Mouse (Mus musculus) ovary, postnatal 14 days (tissue): ENCODE data around the gene Hs3st3a1.

Experiments used
- DNase-seq: peaks from one replicate; pipeline ENCODE4 v3.0.0; 2022; ENCODE audit warnings: low spot score

The Hs3st3a1 gene

DNA sequence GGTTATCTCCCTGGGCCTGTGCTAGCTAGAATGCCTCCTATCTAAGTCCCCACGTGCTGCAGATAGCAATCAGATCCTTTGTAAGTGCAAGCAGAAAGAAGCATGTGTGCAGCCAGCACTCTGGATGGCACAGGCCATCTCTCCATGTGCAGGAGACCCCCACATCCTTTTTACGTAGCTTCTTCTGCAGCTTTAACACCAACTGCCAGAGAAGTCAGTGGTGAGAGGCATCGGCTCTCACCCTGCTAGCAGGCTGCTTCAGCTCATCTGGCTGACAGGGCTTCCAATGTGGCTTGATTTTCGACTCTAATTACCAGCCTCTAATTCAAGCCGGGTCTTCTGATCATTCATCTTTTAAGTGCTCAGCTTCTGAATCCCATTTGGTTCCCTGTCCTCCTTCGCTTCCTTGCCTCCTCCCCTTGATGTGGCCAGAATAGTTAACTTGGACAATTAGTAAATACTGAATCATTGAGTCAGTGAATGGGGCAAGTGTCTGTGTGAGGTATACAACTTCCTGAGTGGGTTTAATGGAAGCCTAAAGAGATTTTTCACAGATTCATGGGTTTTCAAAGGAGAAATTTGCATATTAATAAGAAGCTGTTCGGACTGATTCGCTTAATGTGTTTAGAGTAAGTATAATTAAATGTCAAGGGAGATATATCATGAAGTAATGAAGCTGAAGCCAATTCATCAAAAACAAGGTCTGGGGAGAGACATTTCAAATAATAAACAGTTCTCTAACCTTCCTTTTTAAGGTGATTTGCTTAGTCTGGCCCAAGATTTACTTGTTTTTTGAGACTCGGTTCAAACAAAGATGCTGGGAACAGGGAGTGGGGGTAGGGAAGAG is 54.7 kb downstream of the Hs3st3a1 start:
- DNase-seq: no peak

DNA sequence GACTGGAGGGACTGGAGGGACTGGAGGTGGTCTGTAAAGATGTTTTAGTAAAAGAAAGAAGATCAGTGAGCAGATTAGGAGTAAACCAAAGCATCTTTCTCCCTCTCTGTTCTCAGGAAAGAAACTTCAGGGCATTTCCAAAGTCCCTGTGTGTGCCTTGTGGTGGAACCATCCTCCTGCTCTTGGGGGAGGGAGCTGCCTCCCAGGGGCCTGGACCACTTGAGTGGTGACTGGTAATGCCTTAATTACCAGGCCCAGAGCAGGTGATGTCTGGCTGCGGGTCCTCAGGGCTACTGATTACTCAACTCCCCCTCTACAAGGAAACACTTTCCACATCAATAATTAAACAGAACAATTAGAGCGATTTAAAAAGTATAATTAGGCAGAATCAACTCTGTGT is 59.3 kb downstream of the Hs3st3a1 start:
- DNase-seq: no peak

DNA sequence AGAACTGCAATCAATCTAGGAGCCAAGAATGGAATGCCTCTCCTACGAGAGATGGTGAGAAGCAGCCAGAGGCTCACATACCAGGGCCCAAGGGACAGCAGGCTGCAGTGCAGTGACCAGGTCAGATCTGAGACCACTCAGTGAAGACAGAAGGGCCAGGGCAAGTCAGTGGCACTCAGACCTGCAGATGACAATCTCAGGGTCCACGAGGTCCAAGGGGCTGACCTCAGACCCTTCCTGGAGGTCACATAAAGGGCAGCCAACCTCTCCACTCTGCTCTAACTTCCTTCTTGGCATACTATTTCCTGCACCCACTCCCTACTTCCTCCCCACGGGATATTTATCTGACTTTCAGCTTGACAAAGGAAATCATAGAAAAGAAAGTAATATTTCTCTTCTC is 60.8 kb downstream of the Hs3st3a1 start:
- DNase-seq: no peak

DNA sequence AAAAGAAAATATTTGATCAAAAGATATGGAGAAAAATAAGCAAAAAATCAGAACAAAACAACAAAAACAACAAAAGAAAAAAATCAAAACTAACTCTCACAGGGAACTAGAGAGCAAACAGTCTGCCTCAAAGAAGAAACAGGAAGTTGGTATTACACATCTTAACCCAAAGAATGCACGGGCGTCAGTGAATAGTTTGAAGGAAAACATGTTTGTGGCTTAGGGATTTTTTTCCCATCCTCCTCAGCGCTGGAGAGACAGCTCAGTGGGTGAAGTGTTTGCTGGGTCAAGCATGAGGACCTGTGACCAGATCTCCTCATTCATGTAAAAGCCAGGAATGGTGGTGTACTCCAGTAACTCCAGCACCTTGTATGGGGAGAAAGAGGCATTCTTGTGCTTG is 61.5 kb downstream of the Hs3st3a1 start:
- DNase-seq: no peak

DNA sequence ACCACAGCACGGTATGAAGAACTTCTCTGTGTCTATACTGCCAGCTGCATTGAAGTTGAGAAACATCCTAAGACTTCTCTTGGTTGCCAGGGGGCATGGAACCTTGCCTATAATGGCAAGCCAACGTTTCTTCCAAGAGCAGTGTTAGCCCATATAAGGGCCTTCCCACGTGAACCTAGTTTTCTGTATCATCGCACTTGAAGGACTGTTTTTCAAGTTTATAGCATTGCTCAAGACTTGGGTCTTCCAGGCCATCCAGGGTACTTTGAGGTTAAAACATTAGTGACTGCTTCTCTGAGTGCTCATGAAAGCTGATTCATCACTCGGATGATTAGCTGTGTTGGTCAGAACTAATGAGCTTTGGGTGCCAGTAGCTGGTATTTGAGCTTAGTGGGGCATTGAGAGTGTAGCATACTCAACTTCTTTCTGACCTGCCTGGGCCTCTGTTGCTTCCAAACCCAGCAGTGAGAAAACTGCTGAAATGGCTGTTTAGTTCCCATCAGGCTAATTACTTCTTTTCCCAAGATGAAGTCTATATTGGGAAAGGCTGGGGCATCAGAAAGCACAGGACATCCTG is 65.5 kb downstream of the Hs3st3a1 start:
- DNase-seq: no peak

DNA sequence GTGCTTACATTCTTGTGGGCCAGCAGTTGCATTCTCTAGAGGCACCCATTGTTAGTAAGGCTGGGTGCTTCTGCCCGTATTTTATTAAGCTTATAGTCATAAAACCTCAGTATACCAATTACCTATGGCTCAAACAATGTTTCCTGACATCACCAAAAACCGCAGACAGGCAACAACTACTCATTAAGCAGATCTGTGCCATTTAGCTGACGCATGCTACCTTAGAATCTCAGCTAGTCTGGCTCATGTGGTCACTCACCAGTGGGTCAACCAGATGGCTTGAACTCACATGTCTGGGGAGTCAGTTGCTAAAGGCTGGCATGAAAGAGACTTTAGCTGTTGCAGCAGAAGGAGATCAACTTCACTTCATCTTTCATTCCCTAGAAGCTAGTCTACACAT is 67.9 kb downstream of the Hs3st3a1 start:
- DNase-seq: no peak

DNA sequence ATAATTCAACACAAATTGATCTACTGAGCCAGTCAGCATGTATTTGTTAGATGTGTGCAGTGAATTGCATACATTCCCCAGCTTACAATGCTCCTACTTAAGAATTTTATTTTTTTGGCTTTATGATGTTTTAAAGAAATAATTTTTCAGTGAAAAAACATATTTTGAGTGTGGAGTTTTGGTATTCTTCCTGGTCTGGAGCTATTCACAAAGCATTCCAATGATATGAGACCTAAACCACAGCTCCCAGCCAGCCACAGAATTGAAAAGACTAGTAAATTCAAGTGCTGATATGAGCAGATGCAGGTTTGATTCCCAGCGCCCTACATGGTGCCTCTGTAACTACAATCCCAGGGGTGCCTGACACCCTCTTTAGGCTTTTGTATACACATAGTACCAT is 70.8 kb downstream of the Hs3st3a1 start:
- DNase-seq: no peak

DNA sequence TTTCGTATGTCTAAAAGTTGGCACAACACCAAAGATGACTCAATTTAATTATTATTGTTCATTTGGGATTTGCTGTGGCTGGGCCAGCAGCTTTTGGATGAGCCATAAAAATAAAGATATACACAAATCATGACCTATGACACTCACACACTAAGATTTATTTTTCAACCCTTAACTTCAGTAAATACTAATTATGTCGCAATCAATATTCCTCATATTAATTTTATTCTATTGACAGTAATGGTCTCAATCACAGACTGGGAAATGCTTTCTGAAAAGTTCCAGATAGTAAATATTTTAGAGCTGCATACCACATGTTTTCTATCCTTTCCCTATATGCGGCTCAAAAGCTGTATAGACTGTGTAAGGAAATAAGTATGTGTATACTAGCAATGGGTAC is 71.9 kb downstream of the Hs3st3a1 start:
- no peak for DNase-seq

DNA sequence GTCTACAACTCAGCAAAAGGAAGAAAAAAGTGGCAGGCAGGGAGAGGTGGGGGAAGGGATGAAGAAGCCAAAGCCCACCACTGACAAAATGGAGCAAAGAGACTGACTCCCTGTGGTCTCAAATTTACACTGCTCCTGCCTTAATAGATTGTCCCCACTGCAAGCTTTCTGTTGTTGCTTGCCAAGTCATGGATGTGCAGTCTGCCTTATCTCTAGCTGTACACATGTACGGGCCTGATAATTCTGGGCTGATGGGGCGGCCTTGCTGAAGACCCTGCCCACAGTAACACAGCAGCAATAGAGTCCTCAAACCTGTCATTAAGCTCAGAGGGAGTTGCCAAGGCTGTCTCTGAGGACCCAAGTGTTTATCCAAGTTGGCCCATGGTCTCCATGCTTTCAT is 74.0 kb downstream of the Hs3st3a1 start:
- no peak for DNase-seq

DNA sequence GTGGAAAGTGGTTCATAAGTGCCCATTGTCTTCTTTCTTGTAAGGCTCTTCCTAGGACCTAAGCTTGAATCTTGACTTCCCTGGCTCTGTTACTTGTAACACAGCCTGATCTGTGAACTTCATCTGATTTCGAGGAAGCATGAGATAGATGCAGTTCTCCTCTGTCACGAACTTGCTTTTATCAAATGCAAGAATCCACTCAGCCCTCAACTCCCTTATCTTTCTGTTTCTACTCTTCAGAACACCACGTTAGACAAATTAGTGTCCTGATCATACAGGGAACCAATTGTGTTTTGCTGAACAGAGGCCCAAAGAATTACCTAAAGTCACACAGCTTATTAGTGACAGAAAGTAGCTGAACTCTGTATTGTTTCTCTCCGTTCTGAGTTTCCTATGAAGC is 77.2 kb downstream of the Hs3st3a1 start:
- DNase-seq: no peak

DNA sequence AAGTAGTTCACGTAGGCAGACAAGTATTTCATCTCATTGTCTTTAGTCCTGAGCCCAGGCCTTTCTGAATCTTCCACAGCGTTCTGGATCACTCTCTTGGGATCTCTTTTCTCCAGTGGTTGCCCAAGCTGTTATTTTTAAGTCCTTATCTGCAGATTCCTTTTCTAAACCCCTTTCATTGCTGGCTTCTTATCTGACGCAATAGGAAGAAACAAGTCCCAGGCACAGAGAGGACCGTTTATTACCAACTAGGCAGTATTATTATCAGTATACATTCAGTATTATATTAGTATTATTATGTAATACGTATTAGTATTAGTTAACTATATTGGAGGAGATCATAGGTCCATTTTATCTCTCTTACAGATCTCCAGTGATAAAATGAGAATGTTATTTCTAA is 78.3 kb downstream of the Hs3st3a1 start:
- no peak for DNase-seq

DNA sequence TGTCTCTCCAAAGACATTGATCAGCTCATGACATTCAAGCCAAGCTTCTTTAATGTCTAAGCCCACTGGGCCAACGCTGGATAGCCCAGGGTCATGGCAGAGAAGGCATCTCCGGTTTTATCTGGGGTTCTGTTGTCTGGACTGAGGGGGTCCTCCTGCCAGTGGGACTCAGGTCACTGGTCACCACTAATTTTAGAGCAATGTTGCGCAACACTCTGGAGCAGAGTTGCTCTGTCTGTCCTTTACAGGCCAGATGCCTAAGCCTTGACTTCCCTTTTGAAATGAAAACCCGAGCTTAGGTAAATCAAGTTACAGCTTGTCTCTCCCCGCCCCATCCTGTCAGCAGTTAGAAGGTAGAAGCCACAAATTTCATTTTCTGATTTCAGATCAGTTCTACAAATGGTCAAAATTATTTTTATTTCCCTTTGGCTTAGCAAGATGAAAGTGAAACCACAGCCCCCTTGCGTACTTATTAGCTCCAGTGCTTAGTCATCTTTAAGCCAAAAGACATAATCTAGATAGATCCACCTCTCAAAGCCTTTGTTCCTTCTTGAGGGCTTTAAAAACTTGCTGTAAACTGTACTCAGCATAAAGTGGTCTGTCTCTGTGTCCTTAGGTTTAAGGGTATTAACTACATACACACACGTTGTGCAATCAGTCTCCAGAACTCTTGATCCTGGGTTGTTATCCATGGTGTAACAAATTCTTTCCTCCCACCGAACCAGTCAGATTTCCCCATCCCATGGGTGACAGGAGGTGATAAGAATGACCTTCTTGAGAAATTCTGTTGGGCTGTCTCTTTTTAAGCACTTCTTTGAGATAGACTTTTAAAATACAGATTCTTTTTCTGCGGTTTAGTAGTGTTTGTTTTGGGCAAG is 81.8 kb downstream of the Hs3st3a1 start:
- DNase-seq: no peak

DNA sequence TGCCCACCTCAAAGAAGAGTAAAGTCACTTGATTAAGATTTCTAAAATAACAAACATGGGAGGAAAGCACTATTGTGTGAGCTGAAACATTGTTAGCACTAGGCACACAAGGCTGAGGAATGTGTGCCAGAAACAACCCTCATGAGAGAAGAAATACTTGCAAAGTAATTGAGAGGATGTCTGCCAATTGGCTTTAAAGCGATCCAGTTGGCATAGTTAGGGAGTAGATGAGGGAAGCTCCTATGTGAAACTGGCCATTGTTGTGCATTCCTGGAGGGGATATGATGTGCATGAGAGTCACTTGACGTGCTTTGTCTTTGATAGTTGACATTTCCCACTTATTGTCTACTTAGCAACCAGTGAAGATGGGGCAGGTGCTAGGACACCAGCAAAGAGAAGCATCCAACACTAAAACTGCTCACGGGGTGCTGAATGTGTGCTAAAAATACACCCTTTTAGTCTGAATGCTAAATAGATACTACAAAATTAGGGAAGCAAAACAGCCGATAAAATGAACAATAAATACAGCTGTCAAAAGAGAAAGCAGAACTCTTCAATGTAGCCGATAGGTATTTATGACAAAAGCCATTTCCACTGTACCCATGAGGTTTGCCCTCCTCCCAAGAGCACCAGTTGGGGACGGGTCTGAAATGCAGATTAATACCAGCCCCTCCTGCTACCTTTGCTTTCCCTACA is 83.2 kb downstream of the Hs3st3a1 start:
- no peak for DNase-seq

DNA sequence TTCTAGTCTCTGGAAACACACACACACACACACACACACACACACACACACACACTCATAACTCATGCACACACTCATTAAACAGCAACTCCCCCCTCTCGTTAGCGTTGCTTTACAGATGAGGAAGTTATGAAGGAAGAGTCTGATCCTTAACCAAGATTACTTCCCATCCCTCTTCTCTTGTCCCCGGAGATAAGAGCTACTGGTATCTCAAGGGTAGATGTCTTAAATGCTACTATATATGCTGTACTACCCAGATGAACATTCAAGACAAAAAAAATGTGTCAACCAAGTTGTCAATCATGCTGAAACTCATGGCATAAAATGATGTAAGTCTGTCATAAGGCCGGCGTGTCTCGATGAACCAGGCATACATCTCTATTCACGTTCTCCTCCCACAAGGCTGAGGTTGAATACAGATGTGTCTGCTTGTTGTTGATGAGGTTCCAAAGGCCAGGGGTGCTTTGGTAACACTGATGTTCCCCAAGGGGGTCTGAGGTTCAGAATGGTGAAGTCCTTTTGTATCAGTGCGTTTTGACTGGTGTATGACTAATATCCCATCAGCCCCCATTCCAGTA is 89.0 kb downstream of the Hs3st3a1 start:
- DNase-seq: no peak

DNA sequence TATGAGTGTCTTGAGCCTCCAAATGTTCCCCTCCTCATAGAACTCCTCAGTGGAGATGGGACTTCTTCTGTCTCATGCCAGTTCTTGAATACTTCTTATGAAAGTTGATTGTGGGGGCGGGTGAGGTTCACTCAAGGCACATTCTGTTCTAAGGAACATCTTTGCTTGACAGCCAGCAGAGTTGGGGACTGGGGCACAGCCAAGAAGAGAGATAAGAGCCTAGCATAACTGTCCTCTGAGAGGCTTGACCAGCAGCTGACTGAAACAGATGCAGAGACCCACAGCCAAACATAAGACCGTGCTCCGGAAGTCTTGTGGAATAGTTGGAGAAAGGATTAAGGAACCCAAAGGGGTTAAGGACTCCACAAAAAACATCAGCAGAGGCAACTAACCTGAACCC is 102.1 kb downstream of the Hs3st3a1 start:
- no peak for DNase-seq

DNA sequence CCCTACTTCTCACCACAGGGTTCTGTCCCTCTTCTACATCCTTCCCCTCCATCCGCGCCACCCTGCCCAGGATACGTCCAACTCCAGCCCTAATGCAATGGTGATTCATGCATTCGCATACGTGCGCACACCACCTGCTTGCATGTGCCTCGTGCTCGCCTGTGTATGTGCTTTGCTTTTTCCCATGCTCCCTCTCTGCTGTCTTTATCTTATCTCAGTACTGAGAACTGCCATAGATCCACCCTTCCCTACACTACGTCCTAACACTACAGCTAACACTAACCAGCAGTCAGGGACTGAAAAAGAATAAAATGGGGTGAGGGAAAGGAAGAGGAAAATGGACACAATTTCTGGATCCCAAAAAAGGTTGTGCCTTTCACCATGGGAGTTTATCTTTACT is 106.7 kb downstream of the Hs3st3a1 start:
- no peak for DNase-seq

DNA sequence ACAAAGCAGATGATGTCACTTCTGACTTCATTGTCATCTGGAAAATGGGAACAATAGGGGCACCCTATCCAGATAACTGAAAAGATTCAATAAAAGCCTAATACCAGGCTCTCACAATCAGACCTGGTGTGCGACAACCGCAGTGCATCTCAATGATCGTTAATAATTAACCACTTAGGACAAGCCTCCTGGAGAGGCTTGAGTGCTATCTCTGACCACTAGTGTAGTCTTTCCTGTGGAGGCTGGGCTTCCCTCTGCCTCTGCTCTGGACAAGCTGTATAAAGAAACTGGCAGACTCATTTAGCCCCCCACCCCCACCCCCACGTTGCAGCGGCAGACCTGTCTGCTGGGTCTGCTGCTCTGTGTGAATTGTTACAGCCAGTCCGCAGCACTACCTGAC is 107.2 kb downstream of the Hs3st3a1 start:
- DNase-seq: no peak

DNA sequence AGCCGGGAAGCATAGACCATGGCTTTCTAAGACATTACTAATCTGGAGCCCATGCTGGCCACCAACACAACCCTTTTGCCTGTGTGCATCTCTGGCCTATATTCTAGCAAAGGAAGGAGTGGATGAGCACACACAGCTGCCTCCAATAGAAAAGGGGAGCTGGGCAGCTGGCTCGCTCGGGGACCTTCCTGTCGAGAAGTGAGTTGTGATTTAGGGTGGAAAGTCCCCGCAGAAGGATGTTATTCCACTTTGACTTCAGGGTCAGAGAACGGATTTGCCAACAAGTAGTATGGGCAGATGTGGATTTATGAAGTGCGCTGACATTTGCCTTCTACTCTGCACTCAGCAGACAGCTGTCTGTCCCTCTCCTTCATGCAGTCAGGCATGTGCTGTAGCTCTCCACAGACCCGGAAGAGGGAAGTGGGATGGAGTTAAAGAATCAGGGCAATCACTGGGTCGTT is 108.1 kb downstream of the Hs3st3a1 start:
- DNase-seq: no peak

DNA sequence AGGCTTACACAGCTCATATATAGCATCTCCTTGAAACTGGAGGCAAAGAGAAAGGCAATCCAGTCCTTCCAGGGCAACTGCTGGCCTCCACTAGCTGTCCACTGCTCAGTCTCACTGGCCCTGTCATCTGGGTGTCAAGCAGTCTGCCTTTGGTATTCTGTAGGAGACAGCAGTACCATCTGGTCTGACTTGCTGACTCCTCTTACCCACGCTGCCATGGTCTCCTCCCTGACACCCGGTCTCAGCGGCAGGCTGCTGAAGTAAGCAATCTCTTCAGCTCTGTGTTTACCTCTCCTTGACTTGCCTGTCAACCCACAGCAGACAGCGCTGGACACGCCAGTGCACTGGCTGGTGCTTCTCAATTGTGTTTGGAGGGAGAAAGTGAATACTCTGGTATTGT is 109.1 kb downstream of the Hs3st3a1 start:
- no peak for DNase-seq

DNA sequence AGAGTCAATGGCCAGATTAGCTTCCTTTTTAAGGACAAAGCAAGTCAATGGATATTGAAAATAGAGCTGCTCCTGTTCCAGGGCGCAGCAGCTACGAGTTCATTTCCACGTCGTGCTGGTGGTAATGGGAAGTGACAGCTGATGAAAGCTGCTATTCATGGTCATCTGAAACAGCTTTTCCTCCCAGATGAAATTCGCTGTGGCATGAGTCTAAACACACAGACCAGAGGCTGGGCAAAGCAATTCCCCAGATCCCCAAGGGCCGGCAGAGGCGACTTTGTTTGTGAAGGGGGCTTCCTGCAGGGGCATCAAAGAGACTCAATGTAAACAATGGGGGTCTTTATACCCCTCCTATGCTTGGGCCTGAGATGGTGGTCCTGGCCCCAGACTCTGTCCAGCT is 114.2 kb downstream of the Hs3st3a1 start:
- DNase-seq: no peak

DNA sequence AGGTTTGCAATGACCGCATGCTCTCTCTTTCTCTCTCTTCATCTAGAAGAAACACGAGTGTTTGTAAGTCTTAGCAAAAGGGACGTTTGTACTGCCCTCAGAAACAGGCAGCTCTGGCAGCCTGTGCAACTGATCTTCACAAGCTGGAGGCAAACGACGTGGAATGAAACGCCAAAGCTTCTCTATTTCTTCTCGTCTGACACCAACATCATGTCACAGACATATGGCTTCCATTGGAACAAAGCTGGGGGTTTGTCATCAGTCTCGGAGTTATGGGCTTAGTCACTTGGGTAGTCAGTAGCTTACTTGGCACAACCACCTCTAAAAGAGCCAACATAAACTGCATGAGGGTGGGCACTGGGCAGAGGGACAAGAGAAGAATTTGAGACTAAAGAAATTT is 114.8 kb downstream of the Hs3st3a1 start:
- no peak for DNase-seq

DNA sequence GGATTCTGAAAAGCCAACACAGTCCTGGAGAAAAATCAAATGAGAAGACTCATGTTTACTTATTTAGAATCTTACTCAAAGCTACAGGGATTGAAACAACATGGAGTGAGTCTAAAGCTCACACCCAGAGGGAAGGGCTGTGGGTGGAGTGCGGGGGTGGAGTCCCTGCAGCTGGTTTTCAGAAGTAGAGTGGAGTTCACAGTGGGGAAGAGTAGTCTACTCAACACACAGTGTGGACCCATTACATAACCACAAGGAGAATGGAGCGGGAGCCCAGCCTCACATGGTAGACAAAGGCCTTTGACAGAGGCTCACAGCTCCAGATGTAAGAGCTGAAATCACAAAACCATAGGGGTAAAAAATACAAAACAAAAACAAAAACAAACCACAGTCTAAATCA is 123.2 kb downstream of the Hs3st3a1 start:
- no peak for DNase-seq
